Mouse (Mus musculus) CH12.LX (cell line): ENCODE results near the gene Jmjd1c. TPM values are rescaled to one million over a fixed set of nuclear protein-coding genes. Genes with fewer than 3 reads are reported as not detected.

Experiments used
- DNase-seq: peaks from one replicate; pipeline ENCODE4 v3.0.0-alpha.2; 2013; ENCODE audit errors: extremely low read depth
- H3K27ac ChIP-seq: 2 replicates; pipeline ENCODE4 v1.5.1; 2012; ENCODE audit warnings: low read depth, mild to moderate bottlenecking, control low read depth, moderate library complexity; ENCODE audit not compliant: insufficient read depth
- H3K27me3 ChIP-seq: replicated peaks from 2 replicates; pipeline ENCODE3; 2012; ENCODE audit warnings: inconsistent platforms
- H3K36me3 ChIP-seq, 2 experiments: replicated peaks in 1 of 2; 2 replicates each; pipeline versions ENCODE3 to v1.6.1; 2012; ENCODE audit warnings: inconsistent platforms in 1 of 2, low read length in 1 of 2, mild to moderate bottlenecking in 1 of 2, mixed read lengths in 1 of 2, moderate library complexity in 1 of 2; ENCODE audit not compliant: control insufficient read depth in 1 of 2, insufficient read depth in 1 of 2
- H3K4me1 ChIP-seq, 2 experiments: 2 replicates each; pipeline ENCODE4 v1.6.1; 2012; ENCODE audit warnings: inconsistent platforms in 1 of 2, moderate library complexity in 1 of 2; ENCODE audit not compliant: insufficient read depth in 2 of 2, control insufficient read depth in 1 of 2
- H3K4me2 ChIP-seq: 2 replicates; pipeline ENCODE4 v1.6.1; 2012; ENCODE audit warnings: low read depth, mild to moderate bottlenecking, control low read depth; ENCODE audit not compliant: poor library complexity, insufficient read depth, severe bottlenecking
- H3K4me3 ChIP-seq, 3 experiments: fragments of 150-350 bp in 1 of 3; sonication (generic) in 1 of 3; replicated peaks in 1 of 3; 2 replicates each; pipeline versions ENCODE3 to v1.5.1; 2011 to 2012; ENCODE audit warnings: low read depth in 2 of 3, low read length in 2 of 3, mild to moderate bottlenecking in 2 of 3, moderate library complexity in 2 of 3, control low read depth in 1 of 3, improper control_type of control experiment in 1 of 3, inconsistent platforms in 1 of 3, mixed read lengths in 1 of 3; ENCODE audit not compliant: poor library complexity in 1 of 3
- H3K79me2 ChIP-seq: replicated peaks from 2 replicates; pipeline ENCODE4 v1.6.1; 2012; ENCODE audit warnings: mild to moderate bottlenecking, moderate library complexity; ENCODE audit not compliant: control insufficient read depth, poor library complexity, insufficient read depth, severe bottlenecking; ENCODE audit errors: extremely low read depth
- H3K9ac ChIP-seq: 2 replicates; pipeline ENCODE4 v1.6.1; 2012; ENCODE audit warnings: low read depth, mild to moderate bottlenecking, control low read depth, moderate library complexity; ENCODE audit not compliant: insufficient read depth
- H3K9me3 ChIP-seq: replicated peaks from 2 replicates; pipeline ENCODE3; 2012; ENCODE audit warnings: low read length, inconsistent platforms, mixed read lengths
- CHD1 ChIP-seq: IDR thresholded peaks from 2 replicates; pipeline ENCODE4 v1.6.1; 2012; ENCODE audit warnings: low read depth, low read length, improper control_type of control experiment, inconsistent platforms
- CHD2 ChIP-seq: IDR thresholded peaks from 2 replicates; pipeline ENCODE4 v1.6.1; 2011; ENCODE audit warnings: low read length, improper control_type of control experiment
- CTCF ChIP-seq, 2 experiments: IDR thresholded peaks in 1 of 2; conservative IDR thresholded peaks in 1 of 2; 2 replicates each; pipeline ENCODE4 v1.5.1; 2011 to 2012; ENCODE audit warnings: low read depth in 2 of 2, low read length in 2 of 2, improper control_type of control experiment in 1 of 2, inconsistent platforms in 1 of 2, mild to moderate bottlenecking in 1 of 2, moderate library complexity in 1 of 2
- ETS1 ChIP-seq: conservative IDR thresholded peaks from 2 replicates; pipeline ENCODE4 v1.6.1; 2012; ENCODE audit warnings: low read depth, mild to moderate bottlenecking, inconsistent platforms, low read length, improper control_type of control experiment, moderate library complexity
- GABPA ChIP-seq: IDR thresholded peaks from 2 replicates; pipeline ENCODE4 v1.6.1; 2012; ENCODE audit warnings: low read depth, low read length, improper control_type of control experiment, inconsistent platforms; ENCODE audit not compliant: insufficient replicate concordance
- JUN ChIP-seq: IDR thresholded peaks from 2 replicates; pipeline ENCODE4 v1.6.1; 2011; ENCODE audit warnings: low read depth, mild to moderate bottlenecking, low read length, improper control_type of control experiment, moderate library complexity; ENCODE audit not compliant: insufficient read depth
- MAFK ChIP-seq: IDR thresholded peaks from 2 replicates; pipeline ENCODE4 v1.6.1; 2011; ENCODE audit warnings: low read length, improper control_type of control experiment; ENCODE audit not compliant: insufficient replicate concordance
- MXI1 ChIP-seq: IDR thresholded peaks from 2 replicates; pipeline ENCODE4 v1.6.1; 2011; ENCODE audit warnings: mild to moderate bottlenecking, low read depth, low read length, improper control_type of control experiment
- MYC ChIP-seq: IDR thresholded peaks from 2 replicates; pipeline ENCODE4 v1.6.1; 2011; ENCODE audit warnings: low read depth, mild to moderate bottlenecking, improper control_type of control experiment, low read length
- RAD21 ChIP-seq: IDR thresholded peaks from 2 replicates; pipeline ENCODE4 v1.6.1; 2011; ENCODE audit warnings: low read depth, mild to moderate bottlenecking, low read length, improper control_type of control experiment, moderate library complexity
- RCOR1 ChIP-seq: conservative IDR thresholded peaks from 2 replicates; pipeline ENCODE4 v1.6.1; 2012; ENCODE audit warnings: low read depth, mild to moderate bottlenecking, inconsistent platforms, low read length, improper control_type of control experiment
- TBP ChIP-seq: conservative IDR thresholded peaks from 2 replicates; pipeline ENCODE4 v1.6.1; 2011; ENCODE audit warnings: low read depth, low read length, improper control_type of control experiment
- TCF12 ChIP-seq: IDR thresholded peaks from 2 replicates; pipeline ENCODE4 v1.6.1; 2014; ENCODE audit warnings: low read depth, mild to moderate bottlenecking, inconsistent platforms, low read length, improper control_type of control experiment
- USF2 ChIP-seq: conservative IDR thresholded peaks from 2 replicates; pipeline ENCODE4 v1.6.1; 2011; ENCODE audit warnings: low read depth, low read length, improper control_type of control experiment
- ZNF384 ChIP-seq: IDR thresholded peaks from 2 replicates; pipeline ENCODE4 v1.6.1; 2012; ENCODE audit warnings: low read depth, low read length, improper control_type of control experiment, inconsistent platforms
- dilution Hi-C: fragments of 300-500 bp; cut with MboI; formaldehyde crosslinking; loops from 2 replicates; pipeline ENCODE4 v1.14.3; 2020; ENCODE audit warnings: low sequenced_read_pairs; ENCODE audit not compliant: extremely low pct_unique_long_range_greater_than_20kb, extremely low pct_ligation_motif_present
- in situ Hi-C: fragments of 300-500 bp; cut with MboI; formaldehyde crosslinking; loops from 3 replicates; pipeline ENCODE4 v1.14.3; 2019; ENCODE audit warnings: low sequenced_read_pairs, low pct_ligation_motif_present, low pct_unique_long_range_greater_than_20kb, mixed read lengths
- polyA plus RNA-seq: library from polyadenylated mRNA; unstranded; fragments of >175 nt; gene quantifications from 2 replicates; pipeline ENCODE4 v1.2.1, GENCODE M21; 2012; ENCODE audit warnings: low read depth; ENCODE audit not compliant: insufficient read length
- total RNA-seq, 2 experiments: library from RNA; depleted of rRNA; stranded (reverse); fragments of 300-350 nt in 1 of 2; fragments of >200 nt in 1 of 2; gene quantifications; 2 replicates each; pipeline ENCODE4 v1.2.3; 2012 to 2014

Jmjd1c gene
- total and polyA plus RNA-seq, 3 experiments, result 41.2 to 50.1 (median 41.6) TPM

DNA sequence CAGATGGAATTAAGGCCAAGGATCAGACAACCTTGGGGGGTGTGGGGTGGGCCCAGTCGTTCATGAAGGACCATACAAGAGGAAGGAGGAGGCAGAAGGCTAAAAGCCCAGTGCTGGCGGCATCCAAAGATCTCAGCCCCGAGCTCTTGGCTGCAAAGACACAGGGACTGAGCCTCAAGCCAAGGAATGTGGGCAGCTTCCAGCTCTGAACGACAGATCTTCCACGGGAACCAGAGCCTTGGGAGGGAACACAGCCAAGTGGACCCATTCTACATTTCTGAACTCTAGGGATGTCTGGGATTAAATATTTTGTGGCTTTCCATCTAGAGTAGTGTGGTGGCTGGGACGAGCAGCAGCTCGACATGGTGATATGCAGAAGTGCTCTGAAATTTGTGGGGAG lies 37.6 kb upstream of the Jmjd1c start:
- Histone ChIP-seq H3K27ac (no peak overlapping the region), H3K79me2 (peaks cover 46% of the 10 kb centered on the region)
- no peak for DNase-seq
- TF ChIP-seq JUN, result no peak
- no peak for TF ChIP-seq MXI1
- TF ChIP-seq CTCF (conservative IDR thresholded peaks at IDR 0.05 in 1 of 2, IDR thresholded peaks at IDR 0.05 in 1 of 2; ENCODE audit: low read depth in 2 of 2, low read length in 2 of 2), result no peak
- TF ChIP-seq CHD1, result no peak
- TF ChIP-seq USF2, result no peak
- TF ChIP-seq RCOR1, result no peak
- TF ChIP-seq TBP, result no peak
- TF ChIP-seq, all 38 proteins: peak for 0
- no peaks in the 10 kb centered on the region for H3K9me3 ChIP-seq
- H3K36me3 ChIP-seq, result peaks cover 23 to 29% of the 10 kb centered on the region in 2 experiments
- no peak overlapping the region for H3K4me3 ChIP-seq
- no peaks in the 10 kb centered on the region for H3K27me3 ChIP-seq
- H3K4me2 ChIP-seq, result no peak overlapping the region
- in situ Hi-C loops, result no loop called here
- dilution Hi-C loops, result no loop called here
- peaks cover 11 to 33% of the 10 kb centered on the region in 2 experiments for H3K4me1 ChIP-seq
- H3K9ac ChIP-seq, result no peak overlapping the region

GRCm38 (mm10) chr10:67058702-67059101 lies 37.2 kb upstream of the Jmjd1c start:
- H3K4me2 ChIP-seq, result no peak overlapping the region

DNA sequence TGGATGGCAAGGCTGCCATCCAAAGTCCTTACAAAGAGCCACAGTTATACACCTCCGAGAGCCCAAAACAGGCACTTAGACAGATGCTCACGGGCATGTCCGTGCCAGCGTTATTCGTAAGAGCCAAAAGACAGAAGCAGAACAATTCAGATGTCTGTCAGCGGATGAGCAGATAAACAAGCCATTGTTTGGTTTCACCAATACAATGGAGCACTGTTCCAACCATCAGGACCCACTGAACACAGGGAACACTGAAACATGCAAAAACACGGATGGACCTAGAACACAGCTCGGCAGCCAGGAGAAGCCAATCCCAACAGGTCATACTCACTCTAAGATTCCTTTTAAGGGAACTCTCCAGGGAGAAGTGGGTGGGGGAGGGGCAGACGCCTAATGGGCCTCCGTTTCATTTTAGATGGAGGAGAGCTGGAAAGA lies 34.5 kb upstream of the Jmjd1c start:
- TF ChIP-seq ETS1 (no peak), CHD2 (0 out of 2 replicates have a peak, but pooled peaks have one; percentile 14), GABPA (no peak), MYC (no peak)
- Histone ChIP-seq H3K27ac (no peak overlapping the region), H3K4me3 (no peak overlapping the region), H3K36me3 (peaks cover 19 to 26% of the 10 kb centered on the region in 2 experiments), H3K4me1 (peaks cover 11 to 55% of the 10 kb centered on the region in 2 experiments), H3K4me2 (no peak overlapping the region), H3K9me3 (no peaks in the 10 kb centered on the region), H3K27me3 (no peaks in the 10 kb centered on the region), H3K79me2 (peaks cover 47% of the 10 kb centered on the region), H3K9ac (no peak overlapping the region)
- in situ Hi-C loops, result no loop called here
- dilution Hi-C loops, result no loop called here
- DNase-seq, result no peak

More at GRCm38 (mm10) chr10:67058702-67059101, 37.2 kb upstream of the Jmjd1c start:
- H3K4me1 ChIP-seq, result peaks cover 7 to 31% of the 10 kb centered on the region in 2 experiments
- H3K9ac ChIP-seq, result no peak overlapping the region
- no peak overlapping the region for H3K4me3 ChIP-seq
- H3K27ac ChIP-seq, result no peak overlapping the region
- in situ Hi-C loops (no loop called here), dilution Hi-C loops (no loop called here)
- H3K27me3 ChIP-seq, result no peaks in the 10 kb centered on the region
- no peaks in the 10 kb centered on the region for H3K9me3 ChIP-seq
- peaks cover 23 to 29% of the 10 kb centered on the region in 2 experiments for H3K36me3 ChIP-seq
- DNase-seq, result no peak
- TF ChIP-seq ZNF384 (no peak), MXI1 (no peak), TCF12 (no peak), RCOR1 (no peak), RAD21 (no peak), MAFK (no peak), JUN (no peak)
- peaks cover 45% of the 10 kb centered on the region for H3K79me2 ChIP-seq
